13 mouse cellular contexts compared by ENCODE assay signal in the genomic region with DNA sequence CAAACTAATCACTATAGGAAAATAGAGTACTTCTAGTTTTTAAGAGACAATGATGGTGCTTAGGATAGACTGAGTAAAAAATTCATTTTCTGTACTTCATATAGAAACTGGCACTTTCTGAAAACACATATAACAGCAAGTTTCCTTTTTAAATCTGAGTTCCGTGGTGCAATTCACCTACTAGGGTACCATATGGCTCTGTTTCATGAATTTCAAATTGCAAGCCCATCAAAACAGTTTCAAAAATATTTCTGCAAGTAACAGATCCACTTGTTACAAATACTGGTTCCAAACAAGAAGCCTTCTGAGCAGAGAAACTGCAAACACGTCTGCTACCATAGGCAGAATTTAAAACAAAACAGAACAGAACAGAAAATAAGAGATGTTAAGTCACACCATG. TPM values are rescaled to one million over a fixed set of nuclear protein-coding genes. Genes with fewer than 3 reads are reported as not detected.
"Had no signal": no experiment of that assay in that cellular context is flagged by ENCODE, and none has a peak within 500 bp of the region (broad histone marks: within the 10 kb centered on the region; RNA-seq: fewer than 3 reads in every experiment).

No protein-coding gene starts in this region.

- DNase-seq: retina, postnatal 1 day; right cerebral cortex, adult 18-20 months; right cerebral cortex, postnatal 14 days; right cerebral cortex, postnatal 25 days; right cerebral cortex, postnatal 4 days; spleen, adult 18-20 months; thymus, adult 18-20 months; thymus, adult 2 months; thymus, postnatal 14 days; thymus, postnatal 25 days; thymus, postnatal 36 days; thymus, postnatal 4 days had no signal

RNA-seq across cellular contexts. Expression of a gene that starts 12.4 kb away (rescaled TPM):
- total RNA-seq: neutrophil, adult 5-6 weeks had no signal
